Mouse (Mus musculus): Measurements from ENCODE around the gene Cdkl3.

DNA sequence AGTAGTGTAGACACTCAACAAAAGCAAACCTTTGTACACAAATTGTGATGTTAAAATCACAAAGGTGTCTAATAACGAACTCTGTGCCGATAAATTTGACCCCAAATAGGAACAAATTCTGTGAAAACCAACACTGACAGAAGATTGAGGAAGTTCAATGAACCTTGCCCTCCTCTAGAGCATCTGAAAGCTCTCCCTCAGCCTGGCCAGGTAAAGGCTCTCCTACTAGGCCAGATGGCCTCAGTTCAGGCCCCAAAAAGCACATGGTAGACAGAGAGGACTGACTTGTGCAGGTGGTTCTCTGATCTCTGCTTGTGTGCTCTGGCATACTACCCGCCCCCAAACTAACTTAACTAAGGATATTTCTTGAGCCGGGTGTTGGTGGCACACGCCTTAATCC lies 58.4 kb downstream of the Cdkl3 start:
- TF ChIP-seq EP300 (IDR thresholded peaks at IDR 0.05; ENCODE audit: low read depth): no peak
- no peak for TF ChIP-seq CTCF (IDR thresholded peaks at IDR 0.05; ENCODE audit: low read depth)

Data from liver, embryonic 14.5 days (tissue).